Mouse (Mus musculus) adrenal gland, postnatal 36 days (tissue): ENCODE data around the gene Rnf11. TPM values are rescaled to one million over a fixed set of nuclear protein-coding genes. Genes with fewer than 3 reads are reported as not detected.

Source experiments
- DNase-seq, 2 experiments: peaks; one replicate each; pipeline ENCODE4 v3.0.0; 2021; ENCODE audit warnings: mixed read lengths in 1 of 2
- long read RNA-seq, 2 experiments: library from polyadenylated mRNA; stranded (forward); transcript quantifications; one replicate each; pipeline ENCODE4 v2.0.0; 2021; ENCODE audit warnings: borderline sequencing depth in 2 of 2
- total RNA-seq, 2 experiments: library from RNA; stranded (reverse); gene quantifications; 2 replicates each; pipeline ENCODE4 v1.2.3; 2021

Rnf11 gene
- total RNA-seq = 100 to 1,000 TPM; 182 to 206 TPM
- long read RNA-seq, experiment 1, full-length matches to known transcripts = 460 of 478 reads
- long read RNA-seq, experiment 1, partial matches to known transcripts = 1 of 478 reads
- long read RNA-seq, experiment 1, other reads (novel, unspliced or antisense) = 17 of 478 reads
- long read RNA-seq, experiment 2, full-length matches to known transcripts = 95 of 98 reads
- long read RNA-seq, experiment 2, partial matches to known transcripts = 0 of 98 reads
- long read RNA-seq, experiment 2, other reads (novel, unspliced or antisense) = 3 of 98 reads

- DNase-seq = no peak
These were observed at the start of gene Rnf11 for GRCm38 (mm10) chr4:109484621-109485020. Gene Rnf11, minus strand, starts transcription at chr4:109484728.

DNA sequence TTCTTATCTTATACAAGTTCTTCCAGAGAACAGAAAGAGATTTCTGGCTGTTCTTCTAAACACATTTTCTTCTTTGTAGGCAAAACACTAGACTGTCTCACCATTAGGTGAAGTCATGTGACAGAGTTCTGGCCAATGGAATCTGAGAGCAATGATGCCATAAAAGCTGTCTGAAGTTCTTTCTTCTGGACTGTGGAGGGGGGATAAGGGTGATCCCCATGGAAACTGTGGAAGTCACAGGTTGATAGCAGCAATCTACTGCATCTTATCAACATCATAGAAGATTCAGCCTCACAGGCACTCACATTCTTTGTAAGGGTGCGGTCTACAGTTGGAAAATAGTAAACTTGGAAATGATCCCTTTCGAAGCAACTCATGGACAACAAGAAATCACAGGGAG is 46.6 kb upstream of the Rnf11 start, which contains the start of gene 4930522H14Rik:
4930522H14Rik (minus strand) TSS at position 187 of the 400 bp plus-strand sequence.
- DNase-seq = no peak

GRCm38 (mm10) chr4:109530245-109530816 is 45.8 kb upstream of the Rnf11 start:
- no peak for DNase-seq

GRCm38 (mm10) chr4:109504885-109505284 is 20.4 kb upstream of the Rnf11 start:
- DNase-seq = peak; percentile 45 to 69

- DNase-seq = no peak
These were observed 13.9 kb upstream of the Rnf11 start for GRCm38 (mm10) chr4:109498476-109498875.

DNA sequence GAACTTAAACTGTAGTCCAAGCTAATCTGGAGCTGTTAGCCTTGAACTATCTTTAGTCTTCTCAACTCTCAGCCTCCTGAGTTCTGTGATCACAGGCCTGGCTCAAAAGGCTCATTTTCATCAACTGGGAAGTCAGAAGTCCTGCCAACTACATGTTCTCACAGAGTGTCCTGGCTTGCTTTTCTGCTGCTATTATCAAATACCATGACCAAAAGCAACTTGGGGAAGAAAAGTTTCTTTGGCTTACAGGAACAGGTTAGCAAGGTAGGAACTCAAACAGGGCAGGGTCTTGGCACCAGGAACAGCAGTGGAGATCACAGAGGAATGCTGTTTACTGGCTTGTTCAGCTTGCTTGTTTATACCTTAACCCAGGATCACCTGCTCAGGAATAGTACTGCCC is 9.1 kb upstream of the Rnf11 start:
- DNase-seq = no peak

DNA sequence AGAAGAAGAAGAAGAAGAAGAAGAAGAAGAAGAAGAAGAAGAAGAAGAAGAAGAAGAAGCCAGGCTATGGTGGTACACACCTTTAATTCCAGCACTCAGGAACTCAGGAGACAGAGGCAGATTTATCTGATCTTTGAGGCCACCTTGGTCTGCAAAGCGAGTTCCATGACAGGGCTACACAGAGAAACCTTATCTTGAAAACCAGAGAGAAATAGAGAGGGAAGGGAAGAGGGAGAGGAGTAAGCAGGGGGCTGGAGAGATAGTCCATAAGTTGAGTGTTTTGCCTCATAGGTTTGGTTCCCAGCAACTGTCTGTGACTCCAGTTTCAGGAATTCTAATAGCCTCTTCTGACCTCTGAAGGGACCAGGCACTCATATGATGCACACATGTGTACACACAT is 4.3 kb upstream of the Rnf11 start:
- no peak for DNase-seq

GRCm38 (mm10) chr4:109482701-109483100 is 1.8 kb downstream of the Rnf11 start:
- peak; percentile 58 to 69 for DNase-seq

- DNase-seq = peak; percentile 52 to 53
These were observed 3.1 kb downstream of the Rnf11 start for GRCm38 (mm10) chr4:109481424-109481823.

DNA sequence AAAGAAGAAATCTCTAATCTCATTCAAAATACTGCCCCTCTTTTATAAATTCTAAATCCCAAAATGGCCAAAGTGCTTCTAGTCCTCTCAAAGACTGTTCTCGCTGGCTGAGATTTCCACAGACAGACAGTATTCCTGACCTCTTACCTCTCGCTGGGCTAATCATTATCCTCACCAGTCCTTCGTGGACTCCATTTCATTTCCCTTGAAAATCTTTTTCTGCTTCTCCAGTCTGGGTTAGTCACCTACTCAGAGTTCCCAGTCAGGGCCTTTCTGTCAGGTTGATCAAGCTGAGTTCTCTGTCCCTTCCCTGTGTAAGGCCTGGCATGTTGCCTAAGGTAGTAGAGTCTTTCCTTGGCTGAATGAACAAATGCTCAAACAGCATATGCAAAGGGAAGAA is 7.1 kb downstream of the Rnf11 start:
- DNase-seq = no peak

DNA sequence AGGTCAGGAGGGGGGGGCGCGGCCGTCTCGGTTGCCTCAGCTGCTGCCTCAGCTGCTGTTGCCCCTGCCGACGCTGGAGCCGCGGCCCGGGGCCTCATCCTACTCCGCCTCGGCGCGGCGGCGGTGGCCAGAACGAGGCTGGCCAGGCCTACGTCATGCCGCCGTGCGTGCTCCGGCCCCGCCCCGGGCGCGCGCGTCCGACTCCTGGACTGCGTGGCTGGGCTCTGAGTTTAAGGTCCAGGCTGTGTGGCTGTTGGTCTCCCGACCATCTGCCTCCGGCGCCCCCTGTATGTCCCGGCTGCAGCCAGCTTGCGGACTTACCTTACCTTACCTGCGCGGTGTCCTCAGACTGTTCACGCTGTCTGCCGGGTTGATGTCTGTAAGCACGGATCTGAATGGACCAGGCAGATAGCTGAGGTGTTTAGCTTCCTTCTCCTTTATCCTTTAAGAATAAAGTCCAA is 7.9 kb downstream of the Rnf11 start:
- peak; percentile 95 to 97 for DNase-seq

DNA sequence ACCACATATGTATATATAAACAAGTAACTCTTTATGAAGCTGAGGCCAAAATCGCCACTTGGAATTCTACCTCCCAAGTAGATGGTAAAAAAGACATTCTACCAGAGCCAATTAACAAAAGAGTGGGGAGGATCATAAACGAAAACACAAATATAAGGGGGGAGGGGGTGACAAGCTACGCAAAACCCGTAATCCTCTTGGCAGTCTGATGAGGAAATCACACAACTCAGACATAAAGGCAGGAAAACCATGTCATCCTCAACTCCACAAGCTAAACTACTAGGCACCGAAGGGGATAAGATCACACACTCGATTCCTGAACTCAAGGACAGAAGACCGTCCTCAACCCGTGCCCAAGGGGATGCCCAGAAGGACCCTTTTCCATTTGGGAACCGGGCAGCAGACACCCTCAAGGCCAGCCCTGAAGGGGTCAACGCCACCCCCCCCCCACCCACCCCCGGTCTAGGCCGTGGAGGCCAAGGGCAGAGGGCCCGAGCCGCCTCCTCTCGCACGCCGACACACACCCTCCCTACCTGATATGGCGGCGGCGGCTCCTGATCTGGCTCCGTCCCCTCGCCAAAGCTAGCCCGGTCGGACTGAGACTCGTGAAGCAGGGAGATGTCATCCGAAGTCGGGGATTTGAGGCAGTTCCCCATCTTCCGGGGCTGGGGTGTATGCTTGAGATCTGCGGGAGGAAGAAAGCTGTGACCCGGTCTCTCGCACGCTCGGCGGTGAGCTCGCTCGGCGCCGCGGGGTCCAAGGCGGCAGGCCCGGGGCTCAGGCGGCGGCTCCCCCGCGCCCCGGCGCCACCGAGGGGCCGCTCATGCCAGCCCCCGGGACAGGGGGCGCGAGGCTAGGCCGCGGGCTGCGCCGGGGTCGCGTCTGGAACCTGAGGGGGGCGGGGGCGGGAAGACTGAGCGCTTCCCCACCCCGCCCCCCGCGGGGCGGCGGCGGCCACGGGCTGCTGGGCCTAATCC is 8.7 kb downstream of the Rnf11 start:
- DNase-seq = peak; percentile 66 to 69

- DNase-seq = no peak
These were observed 9.4 kb downstream of the Rnf11 start for GRCm38 (mm10) chr4:109475078-109475477.

GRCm38 (mm10) chr4:109472566-109472965 is 12.0 kb downstream of the Rnf11 start:
- DNase-seq = no peak

- DNase-seq = no peak
These were observed 12.9 kb downstream of the Rnf11 start for GRCm38 (mm10) chr4:109471606-109472005.

DNA sequence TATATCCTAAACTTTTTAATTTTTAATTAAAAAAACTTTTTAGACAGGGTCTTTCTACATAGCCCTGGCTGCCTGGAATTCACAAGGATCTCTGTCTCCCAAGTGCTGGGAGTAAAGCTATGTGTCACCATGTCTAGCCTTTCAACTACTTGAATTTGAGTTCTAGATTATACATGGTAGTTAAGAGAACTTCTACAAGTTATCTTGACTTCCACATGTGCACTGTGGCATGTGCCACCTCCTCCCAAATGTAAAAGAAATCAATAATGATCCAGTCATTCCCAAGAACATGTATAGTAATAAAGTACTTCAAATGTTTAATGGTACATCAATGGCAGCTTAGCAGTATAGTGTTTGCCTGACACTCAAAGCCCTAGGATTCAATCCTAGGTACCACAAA is 16.8 kb downstream of the Rnf11 start:
- no peak for DNase-seq

- no peak for DNase-seq
These were observed 20.6 kb downstream of the Rnf11 start for GRCm38 (mm10) chr4:109463892-109464291.

- peak in 1 of 2 experiments; percentile 36 for DNase-seq
These were observed 23.9 kb downstream of the Rnf11 start for GRCm38 (mm10) chr4:109460421-109461179.

DNA sequence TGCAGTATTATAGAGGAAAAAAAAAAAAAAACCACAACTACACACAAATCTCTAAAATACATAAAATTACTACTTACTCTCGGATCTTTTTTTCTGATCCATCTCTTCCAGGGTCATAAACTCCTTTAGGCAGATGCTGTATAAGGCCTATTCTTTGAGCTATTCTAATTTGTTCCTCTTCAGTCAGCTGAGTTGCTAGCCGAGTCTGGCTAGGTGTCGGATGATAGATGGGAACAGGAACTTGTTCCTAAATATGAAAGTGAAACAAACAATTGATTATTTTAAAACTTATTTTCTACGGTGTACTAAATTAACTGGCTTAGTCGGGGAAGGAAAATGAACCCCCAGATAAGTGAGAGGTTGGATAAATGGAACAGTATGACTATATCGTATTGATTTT is 27.7 kb downstream of the Rnf11 start:
- no peak for DNase-seq

- DNase-seq = no peak
These were observed 36.0 kb downstream of the Rnf11 start for GRCm38 (mm10) chr4:109448531-109448930.

GRCm38 (mm10) chr4:109445956-109446355 is 38.6 kb downstream of the Rnf11 start:
- no peak for DNase-seq

DNA sequence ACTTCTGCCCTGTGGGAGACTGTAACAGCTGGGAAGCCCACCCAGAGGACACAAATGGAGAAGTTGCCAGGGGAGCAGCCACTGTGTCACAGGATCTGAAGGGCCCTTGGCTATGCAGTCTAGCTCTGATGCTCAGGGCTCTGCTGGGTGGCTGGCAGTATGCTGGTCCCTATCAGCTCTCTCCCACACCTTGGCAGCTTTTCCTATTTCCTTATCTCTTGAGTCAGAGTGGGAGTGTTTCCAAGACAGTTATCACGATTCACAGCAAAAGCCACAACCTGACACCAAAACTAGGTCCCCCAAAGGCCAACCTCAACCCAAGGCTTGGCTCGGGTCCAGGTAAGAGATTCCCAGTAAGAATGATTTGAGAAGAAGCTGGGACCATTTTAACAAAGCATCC is 39.1 kb downstream of the Rnf11 start:
- no peak for DNase-seq
